Comparison of ENCODE assay signal across 8 mouse cellular contexts in the genomic region with DNA sequence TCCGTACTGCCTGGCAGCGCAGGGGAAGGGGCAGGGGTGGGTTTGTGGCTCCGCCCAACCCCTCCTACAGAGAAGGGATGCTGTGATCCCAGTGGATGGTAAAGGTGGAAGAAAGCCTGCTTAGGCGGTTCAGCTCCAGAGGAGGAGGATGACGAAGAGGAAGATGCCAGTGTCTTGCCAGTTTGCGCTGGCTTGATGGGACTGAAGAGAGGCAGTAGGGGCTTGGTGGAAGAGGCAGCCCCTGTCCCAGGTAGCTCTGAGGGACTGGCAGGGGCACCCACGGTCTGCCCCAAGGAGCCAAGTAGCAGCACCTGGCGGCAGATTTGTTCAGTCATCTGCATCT. TPM values are rescaled to one million over a fixed set of nuclear protein-coding genes. Genes with fewer than 3 reads are reported as not detected.
DNase-seq lines count a peak whose midpoint lies in the region; ATAC-seq and TF ChIP-seq lines count a peak whose summit lies in the region.

No protein-coding gene starts in this region.

- H3K4me3 ChIP-seq in heart, embryonic 13.5 days = peak overlapping the region; percentile 88
- peak overlapping the region; percentile 41 to 73; a peak in 2 of 4 replicates for H3K4me3 ChIP-seq in ES-E14 (ENCODE audit: insufficient read depth in 1 of 2, low read depth in 1 of 2, low read length in 2 of 2, poor library complexity in 1 of 2, severe bottlenecking in 1 of 2)
- peak overlapping the region; percentile 93 for H3K4me3 ChIP-seq in forebrain, postnatal 0 days (ENCODE audit: low read depth, low read length)

- no peak for DNase-seq in heart, adult 9 months (ENCODE audit: low spot score in 2 of 2)
- no peak for DNase-seq in ES-E14 (ENCODE audit: low read depth, low spot score)
- no peak for DNase-seq in forebrain, postnatal 0 days
- DNase-seq in lung, postnatal 4 days = peak; percentile 14 to 33
- DNase-seq in spleen, postnatal 10 days (ENCODE audit: low spot score in 2 of 2) = no peak
- DNase-seq in heart, postnatal 10 days = no peak

- intact Hi-C loops in heart, postnatal 10 days (cut with DNase I) = no loop called here

- H3K27me3 ChIP-seq in heart, embryonic 13.5 days (replicated peaks) = no peaks in the 10 kb centered on the region
- H3K27me3 ChIP-seq in forebrain, postnatal 0 days (ENCODE audit: insufficient read depth, low read length) = no peaks in the 10 kb centered on the region

- no peak overlapping the region for H3K27ac ChIP-seq in heart, embryonic 13.5 days (replicated peaks)
- no peak overlapping the region for H3K27ac ChIP-seq in ES-E14 (ENCODE audit: insufficient read depth, low read depth, low read length, poor library complexity, severe bottlenecking)
- no peak overlapping the region for H3K27ac ChIP-seq in forebrain, postnatal 0 days (ENCODE audit: low read depth, low read length)

- 41% methylated on average over 8 of the region's 8 CpGs for WGBS in heart, embryonic 13.5 days
- 48% methylated on average over 8 of the region's 8 CpGs for WGBS in forebrain, postnatal 0 days

- no peak for TF ChIP-seq CTCF in forebrain, postnatal 0 days (IDR thresholded peaks at IDR 0.05; ENCODE audit: low read depth)

- ATAC-seq in heart, embryonic 13.5 days (ENCODE audit: extremely low read depth, insufficient number of reproducible peaks, low FRiP score, low TSS enrichment) = no peak
- no peak for ATAC-seq in forebrain, postnatal 0 days
- no peak for ATAC-seq in megakaryocyte, adult 5-6 weeks (ENCODE audit: poor library complexity, severe bottlenecking)

- H3K36me3 ChIP-seq in heart, embryonic 13.5 days = peaks cover 51% of the 10 kb centered on the region
- H3K36me3 ChIP-seq in ES-E14 (ENCODE audit: control insufficient read depth, insufficient read depth, low read length, poor library complexity, severe bottlenecking) = peaks cover 16% of the 10 kb centered on the region; the same call in 1 of the 2 replicates
- H3K36me3 ChIP-seq in forebrain, postnatal 0 days (ENCODE audit: insufficient read depth) = peaks cover 21% of the 10 kb centered on the region

- peak overlapping the region; percentile 97 for H3K9ac ChIP-seq in heart, embryonic 13.5 days
- H3K9ac ChIP-seq in ES-E14 (ENCODE audit: insufficient read depth, low read depth, low read length, poor library complexity, severe bottlenecking) = no peak overlapping the region
- no peak overlapping the region; the same call in 1 of the 2 replicates for H3K9ac ChIP-seq in forebrain, postnatal 0 days

- in situ Hi-C loops in ES-E14 (cut with MboI; ENCODE audit: low sequenced_read_pairs in 2 of 2, unreplicated experiment in 2 of 2) = no loop called here

- H3K9me3 ChIP-seq in heart, embryonic 13.5 days = no peaks in the 10 kb centered on the region
- no peaks in the 10 kb centered on the region for H3K9me3 ChIP-seq in ES-E14 (ENCODE audit: control insufficient read depth, insufficient read depth, low read depth, low read length)
- H3K9me3 ChIP-seq in forebrain, postnatal 0 days (ENCODE audit: low read length) = no peaks in the 10 kb centered on the region

- H3K4me2 ChIP-seq in heart, embryonic 13.5 days = peak overlapping the region; percentile 86
- peak overlapping the region; percentile 79 for H3K4me2 ChIP-seq in forebrain, postnatal 0 days (ENCODE audit: low read depth)

- peaks cover 39% of the 10 kb centered on the region for H3K4me1 ChIP-seq in heart, embryonic 13.5 days
- peaks cover 2 to 21% of the 10 kb centered on the region in 2 experiments; a peak in 3 of 4 replicates for H3K4me1 ChIP-seq in ES-E14 (ENCODE audit: control insufficient read depth in 2 of 2, insufficient read depth in 2 of 2, low read length in 2 of 2, poor library complexity in 1 of 2)
- H3K4me1 ChIP-seq in forebrain, postnatal 0 days (ENCODE audit: insufficient read depth) = peaks cover 19% of the 10 kb centered on the region

TF ChIP-seq in ES-E14, 5 proteins besides CTCF, POLR2A, EP300 and RAD21:
- TF ChIP-seq CHD2 (IDR thresholded peaks at IDR 0.05; ENCODE audit: low read depth, low read length) (no peak), HCFC1 (IDR thresholded peaks at IDR 0.05; ENCODE audit: borderline replicate concordance, insufficient read depth, low read length) (no peak), ZNF384 (IDR thresholded peaks at IDR 0.05; ENCODE audit: low read depth, low read length) (no peak), MAFK (IDR thresholded peaks at IDR 0.05; ENCODE audit: insufficient read depth, low read depth, low read length) (no peak), ZC3H11A (IDR thresholded peaks at IDR 0.05; ENCODE audit: borderline replicate concordance, low read depth, low read length) (no peak)

RNA-seq across cellular contexts. Expression of a gene that starts 9.9 kb away (rescaled TPM):
- polyA plus RNA-seq in heart, embryonic 13.5 days (2015; fragmentation: Nextera tagmentation; extraction: Ambion mirVana) = 27.9 and 28.2 TPM in 2 replicates
- total RNA-seq in ES-E14 (2012; rRNA removed) = 22.0 and 50.3 TPM in 2 replicates
- 22.7 and 25.6 TPM in 2 replicates for total RNA-seq in forebrain, postnatal 0 days (2014; rRNA removed)
- polyA plus RNA-seq in forebrain, postnatal 0 days (2015; fragmentation: Nextera tagmentation; extraction: Ambion mirVana) = 16.9 and 24.0 TPM in 2 replicates
- total RNA-seq in megakaryocyte, adult 5-6 weeks (2015) = 36.2 and 42.1 TPM in 2 replicates
- total RNA-seq in megakaryocyte, adult 5-6 weeks (2017) = 29.9 TPM in 2 replicates
- 10 to 100 TPM; 15.7 to 18.8 TPM for total RNA-seq in heart, postnatal 10 days (2021)

RNA-seq across cellular contexts. Expression of a gene that starts 13.8 kb away (rescaled TPM):
- 7.3 and 8.3 TPM in 2 replicates for polyA plus RNA-seq in heart, embryonic 13.5 days (2015; fragmentation: Nextera tagmentation; extraction: Ambion mirVana)
- total RNA-seq in ES-E14 (2012; rRNA removed) = 4.3 and 5.0 TPM in 2 replicates
- total RNA-seq in forebrain, postnatal 0 days (2014; rRNA removed) = 51.2 and 71.7 TPM in 2 replicates
- polyA plus RNA-seq in forebrain, postnatal 0 days (2015; fragmentation: Nextera tagmentation; extraction: Ambion mirVana) = 23.0 and 29.2 TPM in 2 replicates
- total RNA-seq in megakaryocyte, adult 5-6 weeks (2015) = 0.51 TPM in 1 of 2 replicates, not detected in the other
- total RNA-seq in megakaryocyte, adult 5-6 weeks (2017) = 0.07 and 0.37 TPM in 2 replicates
- 1 to 10 TPM; 4.6 to 5.7 TPM for total RNA-seq in heart, postnatal 10 days (2021)

RNA-seq across cellular contexts. Expression of a gene that starts 35.4 kb away (rescaled TPM):
- polyA plus RNA-seq in heart, embryonic 13.5 days (2015; fragmentation: Nextera tagmentation; extraction: Ambion mirVana) = 13.9 and 16.7 TPM in 2 replicates
- total RNA-seq in ES-E14 (2012; rRNA removed) = 2.6 and 4.9 TPM in 2 replicates
- 43.3 and 55.0 TPM in 2 replicates for total RNA-seq in forebrain, postnatal 0 days (2014; rRNA removed)
- polyA plus RNA-seq in forebrain, postnatal 0 days (2015; fragmentation: Nextera tagmentation; extraction: Ambion mirVana) = 36.5 and 46.2 TPM in 2 replicates
- 5.3 and 7.8 TPM in 2 replicates for total RNA-seq in megakaryocyte, adult 5-6 weeks (2015)
- 3.6 and 4.6 TPM in 2 replicates for total RNA-seq in megakaryocyte, adult 5-6 weeks (2017)
- 10 to 100 TPM in 1 of 2 experiments, 1 to 10 TPM in 1; 7.6 to 10.6 TPM for total RNA-seq in heart, postnatal 10 days (2021)

RNA-seq across cellular contexts. Expression of a gene that starts 35.8 kb away (rescaled TPM):
- polyA plus RNA-seq in heart, embryonic 13.5 days (2015; fragmentation: Nextera tagmentation; extraction: Ambion mirVana) = 32.6 and 40.4 TPM in 2 replicates
- 21.3 and 29.1 TPM in 2 replicates for total RNA-seq in ES-E14 (2012; rRNA removed)
- 54.2 and 56.6 TPM in 2 replicates for total RNA-seq in forebrain, postnatal 0 days (2014; rRNA removed)
- 46.0 and 48.7 TPM in 2 replicates for polyA plus RNA-seq in forebrain, postnatal 0 days (2015; fragmentation: Nextera tagmentation; extraction: Ambion mirVana)
- total RNA-seq in megakaryocyte, adult 5-6 weeks (2015) = 29.9 and 33.1 TPM in 2 replicates
- total RNA-seq in megakaryocyte, adult 5-6 weeks (2017) = 37.7 and 41.4 TPM in 2 replicates
- total RNA-seq in heart, postnatal 10 days (2021) = 10 to 100 TPM; 35.5 to 36.8 TPM

RNA-seq across cellular contexts. Expression of a gene that starts 41.4 kb away (rescaled TPM):
- not detected in 2 replicates for polyA plus RNA-seq in heart, embryonic 13.5 days (2015; fragmentation: Nextera tagmentation; extraction: Ambion mirVana)
- not detected in 2 replicates for total RNA-seq in ES-E14 (2012; rRNA removed)
- total RNA-seq in forebrain, postnatal 0 days (2014; rRNA removed) = not detected in 2 replicates
- polyA plus RNA-seq in forebrain, postnatal 0 days (2015; fragmentation: Nextera tagmentation; extraction: Ambion mirVana) = not detected in 2 replicates
- total RNA-seq in megakaryocyte, adult 5-6 weeks (2015) = not detected in 2 replicates
- total RNA-seq in megakaryocyte, adult 5-6 weeks (2017) = not detected in 2 replicates
- total RNA-seq in heart, postnatal 10 days (2021) = not detected

Comparison
In these comparisons a context has a peak if more than half of its experiments do, and no peak if none do; other contexts are left out.
1. DNase-seq: peak in lung, postnatal 4 days (2 of 2); none in heart, adult 9 months (0 of 2), ES-E14 (single experiment), forebrain, postnatal 0 days (single experiment), spleen, postnatal 10 days (0 of 2) and heart, postnatal 10 days (0 of 2).
2. Peak in every context shown above with its lines, with median percentiles within 50 percentile points of each other: H3K4me3 ChIP-seq.